Mouse (Mus musculus): ENCODE measurements around the gene Rwdd2b. TPM values are rescaled to one million over a fixed set of nuclear protein-coding genes. Genes with fewer than 3 reads are reported as not detected.

The Rwdd2b gene
- total RNA-seq (2023) = 4.7 TPM

GRCm38 (mm10) chr16:87440184-87440686 lies at the start of gene Rwdd2b:
Gene Rwdd2b, minus strand, starts transcription at chr16:87440573.

DNA sequence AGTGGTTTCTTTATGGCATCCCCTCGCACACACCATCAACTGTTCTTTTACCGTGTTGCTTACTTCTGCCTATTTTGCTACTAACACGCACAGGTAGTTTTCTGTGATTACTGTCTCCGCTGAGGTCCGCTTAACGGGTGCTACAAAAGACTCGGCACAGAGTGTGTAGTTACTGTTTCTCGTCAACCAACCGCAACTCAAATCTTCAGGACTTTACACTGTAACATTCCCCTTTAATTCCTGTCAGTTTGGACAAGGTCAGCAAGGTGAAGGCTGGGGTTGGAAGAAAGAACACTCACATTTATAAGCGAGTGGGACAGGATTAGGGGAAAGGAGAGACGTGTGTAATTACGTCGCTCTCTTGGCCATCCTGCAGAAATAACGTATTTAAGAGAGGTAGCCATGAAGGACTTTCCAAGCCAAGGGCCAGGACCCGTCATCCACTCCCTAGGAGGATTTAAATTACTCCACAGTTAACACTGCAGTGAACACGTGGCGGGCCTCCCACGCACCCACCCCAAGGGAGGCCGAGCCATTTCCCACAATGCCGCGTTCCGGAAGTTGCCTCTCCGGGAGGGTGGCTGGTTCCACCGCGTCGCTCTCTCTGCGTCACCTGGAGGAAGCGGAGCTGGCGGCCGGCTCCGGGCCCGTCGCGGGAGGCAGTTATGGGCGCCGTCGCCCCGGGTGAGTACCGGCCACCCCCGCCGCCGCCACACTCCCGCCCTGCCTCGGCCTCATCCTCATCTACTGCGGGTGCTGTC lies 14.2 kb upstream of the Rwdd2b start, which contains the start of gene Usp16:
Gene Usp16, plus strand, starts transcription at position 285 of the 761 bp plus-strand sequence.

DNA sequence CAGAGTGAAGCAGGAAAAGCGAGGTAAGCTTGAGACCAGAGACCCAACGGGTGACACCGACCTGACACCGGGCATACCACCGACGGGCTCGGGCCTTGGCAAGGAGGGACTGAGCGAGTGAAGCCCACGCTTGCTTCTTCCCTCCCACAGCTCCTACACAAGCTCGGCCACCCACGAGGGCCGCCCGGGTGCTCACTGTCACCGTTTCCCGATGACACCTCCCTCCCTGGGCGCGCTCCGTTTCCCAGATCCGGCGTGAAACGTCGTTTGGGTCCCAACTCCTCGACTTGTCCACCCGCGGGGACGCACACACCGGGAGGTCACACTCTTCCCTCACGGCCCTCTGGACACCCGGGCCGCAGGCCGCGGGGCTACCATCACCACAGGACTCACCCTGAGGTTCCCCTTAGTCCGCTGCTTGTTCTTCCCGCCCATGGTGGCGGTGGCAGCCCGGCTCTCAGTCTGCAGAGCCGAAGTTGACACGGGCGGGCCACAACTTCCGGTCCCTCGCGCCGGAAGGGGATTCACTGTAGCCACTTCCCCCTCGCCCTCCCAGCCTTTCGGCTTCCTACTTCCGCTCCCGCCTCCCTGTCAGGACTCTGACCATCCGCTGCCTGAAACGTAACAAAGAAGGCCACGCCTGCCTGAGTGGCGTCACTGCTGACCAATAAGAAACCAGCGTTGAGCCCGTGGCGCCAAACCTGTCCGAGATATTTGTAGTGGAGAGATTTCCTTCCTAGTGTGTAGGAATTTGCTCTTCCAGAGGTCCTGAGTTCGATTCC lies 8.1 kb downstream of the Rwdd2b start, which contains the start of gene Ltn1:
Gene Ltn1, minus strand, starts transcription at position 580 of the 782 bp plus-strand sequence.

Other genes starting within 250 kb of the Rwdd2b start
- gene N6amt1, start 86.4 kb downstream of the Rwdd2b start, total RNA-seq (2023) = 31.7 TPM
- gene Ltn1, start 8.0 kb downstream of the Rwdd2b start, total RNA-seq (2023) = 43.3 TPM
- gene Usp16, start 14.1 kb upstream of the Rwdd2b start, total RNA-seq (2023) = 159 TPM
- gene Cct8, start 55.3 kb upstream of the Rwdd2b start, total RNA-seq (2023) = 162 TPM
- gene Map3k7cl, start 112.8 kb upstream of the Rwdd2b start, total RNA-seq (2023) = not detected